ENCODE assay signal across 10 mouse cellular contexts in the genomic region with DNA sequence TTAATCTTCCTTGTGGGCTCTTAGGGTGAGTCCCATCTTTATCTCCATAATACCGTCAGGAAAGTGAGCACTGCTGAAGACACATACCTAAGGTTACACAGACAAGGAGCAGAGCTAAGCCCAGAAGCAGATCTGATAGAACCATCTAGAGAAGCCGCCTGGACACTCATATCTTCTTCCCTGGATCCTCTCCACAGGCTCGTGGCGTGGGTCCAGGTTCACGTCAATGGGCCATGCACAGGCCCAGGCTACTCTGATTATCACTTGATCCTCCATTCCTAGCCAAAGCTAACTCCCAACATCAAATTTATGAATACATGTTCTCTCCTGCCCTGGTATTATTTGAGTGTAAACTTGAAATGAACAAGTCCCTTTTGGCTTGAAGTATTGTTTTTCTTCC.
"Had no signal": no experiment of that assay in that cellular context is flagged by ENCODE, and none has a peak within 500 bp of the region (broad histone marks: within the 10 kb centered on the region; RNA-seq: fewer than 3 reads in every experiment).

No protein-coding gene starts in this region.

- DNase-seq: heart, adult 2 months; heart, postnatal 10 days; heart, postnatal 4 days; kidney, adult 18-20 months; kidney, adult 8-10 months; kidney, postnatal 10 days; kidney, postnatal 25 days; kidney, postnatal 4 days; liver; liver, embryonic 13.5 days had no signal
